Mouse (Mus musculus) MEL (cell line): ENCODE measurements around the gene Olfr704. TPM values are rescaled to one million over a fixed set of nuclear protein-coding genes. Genes with fewer than 3 reads are reported as not detected.

Source experiments
- DNase-seq: peaks from one replicate; pipeline ENCODE4 v3.0.0; 2011; ENCODE audit warnings: low read depth, low spot score
- H3K27ac ChIP-seq: 2 replicates; pipeline ENCODE4 v1.5.1; 2012; ENCODE audit warnings: low read depth, mild to moderate bottlenecking, control low read depth, low read length, moderate library complexity; ENCODE audit not compliant: control insufficient read depth
- H3K27me3 ChIP-seq, 2 experiments: fragments of 150-350 bp in 1 of 2; sonication (generic) in 1 of 2; 2 replicates each; pipeline ENCODE4 v1.6.1; 2012; ENCODE audit warnings: low read length in 2 of 2, mild to moderate bottlenecking in 2 of 2, improper control_type of control experiment in 1 of 2, moderate library complexity in 1 of 2; ENCODE audit not compliant: insufficient read depth in 2 of 2, control insufficient read depth in 1 of 2
- H3K36me3 ChIP-seq, 2 experiments: 2 replicates each; pipeline ENCODE4 v1.6.1; 2012 to 2014; ENCODE audit warnings: low read length in 2 of 2, improper control_type of control experiment in 1 of 2, inconsistent platforms in 1 of 2, mild to moderate bottlenecking in 1 of 2; ENCODE audit not compliant: insufficient read depth in 2 of 2, control insufficient read depth in 1 of 2
- H3K4me1 ChIP-seq, 2 experiments: fragments of 150-350 bp in 1 of 2; sonication (generic) in 1 of 2; 2 replicates each; pipeline ENCODE4 v1.6.1; 2012; ENCODE audit warnings: low read length in 2 of 2, improper control_type of control experiment in 1 of 2, mild to moderate bottlenecking in 1 of 2; ENCODE audit not compliant: insufficient read depth in 2 of 2, control insufficient read depth in 1 of 2
- H3K4me3 ChIP-seq, 2 experiments: fragments of 150-350 bp in 1 of 2; sonication (generic) in 1 of 2; 2 replicates each; pipeline ENCODE4 v1.5.1; 2012; ENCODE audit warnings: low read depth in 2 of 2, low read length in 2 of 2, mild to moderate bottlenecking in 2 of 2, moderate library complexity in 2 of 2, control low read depth in 1 of 2, improper control_type of control experiment in 1 of 2; ENCODE audit not compliant: control insufficient read depth in 1 of 2, insufficient read depth in 1 of 2
- H3K79me2 ChIP-seq: 2 replicates; pipeline ENCODE4 v1.6.1; 2012; ENCODE audit warnings: mild to moderate bottlenecking, low read length, moderate library complexity; ENCODE audit not compliant: control insufficient read depth, poor library complexity, insufficient read depth
- H3K9ac ChIP-seq: 2 replicates; pipeline ENCODE4 v1.6.1; 2012; ENCODE audit warnings: low read depth, mild to moderate bottlenecking, control low read depth, low read length, moderate library complexity; ENCODE audit not compliant: control insufficient read depth, poor library complexity, severe bottlenecking
- H3K9me3 ChIP-seq: fragments of 150-350 bp; sonication (generic); replicated peaks from 2 replicates; pipeline ENCODE4 v1.6.1; 2012; ENCODE audit warnings: mild to moderate bottlenecking, low read length, improper control_type of control experiment, moderate library complexity; ENCODE audit not compliant: insufficient read depth
- BHLHE40 ChIP-seq: IDR thresholded peaks from 2 replicates; pipeline ENCODE4 v1.6.1; 2012; ENCODE audit warnings: low read depth, mild to moderate bottlenecking, inconsistent platforms, low read length, improper control_type of control experiment, borderline replicate concordance
- CHD1 ChIP-seq: IDR thresholded peaks from 2 replicates; pipeline ENCODE4 v1.6.1; 2012; ENCODE audit warnings: low read depth, mild to moderate bottlenecking, inconsistent platforms, low read length, improper control_type of control experiment
- CHD2 ChIP-seq: IDR thresholded peaks from 2 replicates; pipeline ENCODE4 v1.6.1; 2011; ENCODE audit warnings: low read length, improper control_type of control experiment
- CTCF ChIP-seq, 3 experiments: IDR thresholded peaks in 2 of 3; conservative IDR thresholded peaks in 1 of 3; 2 replicates each; pipeline ENCODE4 v1.5.1; 2011 to 2012; ENCODE audit warnings: low read length in 3 of 3, low read depth in 2 of 3, mild to moderate bottlenecking in 2 of 3, improper control_type of control experiment in 1 of 3, inconsistent platforms in 1 of 3, mixed read lengths in 1 of 3, moderate library complexity in 1 of 3; ENCODE audit not compliant: control insufficient read depth in 1 of 3, insufficient read depth in 1 of 3, poor library complexity in 1 of 3, severe bottlenecking in 1 of 3
- EP300 ChIP-seq, 2 experiments: IDR thresholded peaks; 2 replicates each; pipeline ENCODE4 v1.6.1; 2011; ENCODE audit warnings: improper control_type of control experiment in 2 of 2, low read length in 2 of 2, low read depth in 1 of 2, mild to moderate bottlenecking in 1 of 2
- ETS1 ChIP-seq: IDR thresholded peaks from 2 replicates; pipeline ENCODE4 v1.6.1; 2012; ENCODE audit warnings: low read depth, mild to moderate bottlenecking, inconsistent platforms, low read length, improper control_type of control experiment, moderate library complexity
- GABPA ChIP-seq: IDR thresholded peaks from 2 replicates; pipeline ENCODE4 v1.6.1; 2012; ENCODE audit warnings: low read depth, mild to moderate bottlenecking, inconsistent platforms, low read length, improper control_type of control experiment, moderate library complexity
- HCFC1 ChIP-seq: IDR thresholded peaks from 2 replicates; pipeline ENCODE4 v1.6.1; 2012; ENCODE audit warnings: low read depth, mild to moderate bottlenecking, inconsistent platforms, low read length, improper control_type of control experiment, moderate library complexity
- JUND ChIP-seq: IDR thresholded peaks from 2 replicates; pipeline ENCODE4 v1.6.1; 2011; ENCODE audit warnings: low read depth, mild to moderate bottlenecking, improper control_type of control experiment, low read length
- KAT2A ChIP-seq: conservative IDR thresholded peaks from 2 replicates; pipeline ENCODE4 v1.6.1; 2012; ENCODE audit warnings: low read depth, low read length, improper control_type of control experiment, inconsistent platforms
- MAFK ChIP-seq: IDR thresholded peaks from 2 replicates; pipeline ENCODE4 v1.6.1; 2011; ENCODE audit warnings: low read depth, mild to moderate bottlenecking, low read length, improper control_type of control experiment, borderline replicate concordance
- MXI1 ChIP-seq: IDR thresholded peaks from 2 replicates; pipeline ENCODE4 v1.6.1; 2011; ENCODE audit warnings: mild to moderate bottlenecking, low read depth, low read length, improper control_type of control experiment
- MYC ChIP-seq: IDR thresholded peaks from 2 replicates; pipeline ENCODE4 v1.6.1; 2011; ENCODE audit warnings: low read depth, mild to moderate bottlenecking, low read length, improper control_type of control experiment, moderate library complexity
- NELFE ChIP-seq: IDR thresholded peaks from 2 replicates; pipeline ENCODE4 v1.6.1; 2011; ENCODE audit warnings: low read depth, low read length, improper control_type of control experiment
- NRF1 ChIP-seq: IDR thresholded peaks from 2 replicates; pipeline ENCODE4 v1.6.1; 2014; ENCODE audit warnings: low read depth, mild to moderate bottlenecking, inconsistent platforms, low read length, improper control_type of control experiment, moderate library complexity; ENCODE audit not compliant: poor library complexity, insufficient read depth, severe bottlenecking
- POLR2AphosphoS5 ChIP-seq: IDR thresholded peaks from 2 replicates; pipeline ENCODE4 v1.6.1; 2012; ENCODE audit warnings: low read depth, borderline replicate concordance, mild to moderate bottlenecking, inconsistent platforms, low read length, moderate library complexity, mixed read lengths
- RAD21 ChIP-seq: IDR thresholded peaks from 2 replicates; pipeline ENCODE4 v1.6.1; 2011; ENCODE audit warnings: mild to moderate bottlenecking, low read depth, low read length, improper control_type of control experiment
- RCOR1 ChIP-seq: IDR thresholded peaks from 2 replicates; pipeline ENCODE4 v1.6.1; 2012; ENCODE audit warnings: low read depth, mild to moderate bottlenecking, inconsistent platforms, low read length, improper control_type of control experiment
- SIN3A ChIP-seq: IDR thresholded peaks from 2 replicates; pipeline ENCODE4 v1.6.1; 2012; ENCODE audit warnings: low read length, improper control_type of control experiment, inconsistent platforms
- SMC3 ChIP-seq: IDR thresholded peaks from 2 replicates; pipeline ENCODE4 v1.6.1; 2011; ENCODE audit warnings: low read depth, low read length, improper control_type of control experiment
- UBTF ChIP-seq: IDR thresholded peaks from 2 replicates; pipeline ENCODE4 v1.6.1; 2012; ENCODE audit warnings: low read depth, mild to moderate bottlenecking, inconsistent platforms, low read length, improper control_type of control experiment, moderate library complexity, borderline replicate concordance; ENCODE audit not compliant: insufficient read depth
- USF1 ChIP-seq: IDR thresholded peaks from 2 replicates; pipeline ENCODE4 v1.6.1; 2014; ENCODE audit warnings: low read depth, mild to moderate bottlenecking, inconsistent platforms, low read length, improper control_type of control experiment, moderate library complexity
- ZC3H11A ChIP-seq: IDR thresholded peaks from 2 replicates; pipeline ENCODE4 v1.6.1; 2012; ENCODE audit warnings: low read depth, mild to moderate bottlenecking, inconsistent platforms, low read length, improper control_type of control experiment
- ZNF384 ChIP-seq: IDR thresholded peaks from 2 replicates; pipeline ENCODE4 v1.6.1; 2012; ENCODE audit warnings: low read depth, mild to moderate bottlenecking, inconsistent platforms, low read length, improper control_type of control experiment
- polyA plus RNA-seq, 2 experiments: library from polyadenylated mRNA; stranded (reverse) in 1 of 2; unstranded in 1 of 2; fragments of >175 nt in 1 of 2; fragments of >200 nt in 1 of 2; gene quantifications; 2 replicates each; pipeline versions ENCODE4 v1.2.1 to v1.2.4; 2012; ENCODE audit warnings: low replicate concordance in 2 of 2, low read depth in 1 of 2; ENCODE audit not compliant: insufficient read length in 2 of 2, insufficient read depth in 1 of 2, missing spikeins in 1 of 2
- total RNA-seq: library from RNA; depleted of rRNA; stranded (reverse); fragments of 300-350 nt; gene quantifications from 2 replicates; pipeline ENCODE4 v1.2.3, GENCODE M21; 2012

Gene Olfr704
- total and polyA plus RNA-seq, 3 experiments, result not detected

DNA sequence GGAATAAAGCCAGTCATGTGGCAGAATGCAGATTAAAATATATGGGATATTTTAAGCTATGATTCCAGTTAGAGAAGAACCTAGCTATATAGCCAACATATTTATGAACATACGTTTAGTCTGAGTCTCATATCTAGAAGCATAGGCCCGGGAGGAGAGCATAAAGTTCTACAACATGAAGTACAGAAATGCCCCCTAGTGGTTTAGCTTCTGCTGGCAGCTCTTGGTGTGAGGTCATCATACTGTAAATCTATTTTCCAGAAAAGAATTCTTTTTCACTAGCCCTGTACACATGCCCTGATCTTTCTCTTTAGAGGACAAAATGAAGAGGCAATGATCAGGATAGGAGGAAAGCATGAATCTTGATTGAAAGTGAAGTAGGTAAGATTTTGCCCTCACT lies 47.2 kb upstream of the Olfr704 start:
- TF ChIP-seq RAD21 (peak; percentile 58), ZC3H11A (peak; percentile 46; the same call in 1 of the 2 replicates), SMC3 (peak; percentile 67), MYC (no peak), CTCF (IDR thresholded peaks at IDR 0.05 in 2 of 3, conservative IDR thresholded peaks at IDR 0.05 in 1 of 3; ENCODE audit: control insufficient read depth in 1 of 3, insufficient read depth in 1 of 3, low read depth in 2 of 3, low read length in 3 of 3, poor library complexity in 1 of 3, severe bottlenecking in 1 of 3) (peak; percentile 12 to 60 (median 19); a peak in 2 of 6 replicates), USF1 (no peak), EP300 (IDR thresholded peaks at IDR 0.05; ENCODE audit: low read depth in 1 of 2, low read length in 2 of 2) (no peak), NRF1 (no peak)
- TF ChIP-seq, all 39 proteins: peak for 4
- no peaks in the 10 kb centered on the region for H3K27me3 ChIP-seq
- H3K9ac ChIP-seq, result no peak overlapping the region
- H3K9me3 ChIP-seq, result no peaks in the 10 kb centered on the region
- H3K4me1 ChIP-seq, result no peaks in the 10 kb centered on the region
- H3K27ac ChIP-seq, result no peak overlapping the region
- peak; percentile 37 for DNase-seq
- H3K79me2 ChIP-seq, result no peaks in the 10 kb centered on the region
- H3K4me3 ChIP-seq, result no peak overlapping the region
- no peaks in the 10 kb centered on the region for H3K36me3 ChIP-seq

DNA sequence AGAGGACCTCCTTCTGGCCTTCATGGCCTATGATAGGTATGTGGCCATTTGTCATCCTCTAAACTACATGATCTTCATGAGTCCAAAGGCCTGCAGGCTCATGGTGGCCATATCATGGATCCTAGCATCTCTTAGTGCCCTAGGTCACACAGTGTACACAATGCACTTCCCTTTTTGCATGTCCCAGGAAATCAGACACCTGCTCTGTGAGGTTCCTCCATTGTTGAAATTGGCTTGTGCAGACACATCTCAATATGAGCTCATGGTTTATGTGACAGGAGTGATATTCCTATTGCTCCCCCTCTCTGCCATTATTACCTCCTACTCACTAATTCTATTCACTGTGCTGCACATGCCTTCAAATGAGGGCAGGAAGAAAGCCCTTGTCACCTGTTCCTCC lies 44.6 kb upstream of the Olfr704 start:
- Histone ChIP-seq H3K79me2 (no peaks in the 10 kb centered on the region), H3K9ac (no peak overlapping the region), H3K4me3 (no peak overlapping the region), H3K4me1 (no peaks in the 10 kb centered on the region), H3K9me3 (no peaks in the 10 kb centered on the region), H3K36me3 (no peaks in the 10 kb centered on the region), H3K27ac (no peak overlapping the region), H3K27me3 (no peaks in the 10 kb centered on the region)
- TF ChIP-seq MYC, result no peak
- no peak for TF ChIP-seq POLR2AphosphoS5
- no peak for TF ChIP-seq KAT2A
- TF ChIP-seq GABPA, result no peak
- no peak for TF ChIP-seq CHD2
- no peak for TF ChIP-seq ZNF384
- TF ChIP-seq HCFC1, result no peak
- no peak for TF ChIP-seq RCOR1
- no peak for TF ChIP-seq ETS1
- TF ChIP-seq NRF1, result no peak
- no peak for TF ChIP-seq MXI1
- TF ChIP-seq BHLHE40, result no peak
- TF ChIP-seq CHD1, result no peak
- no peak for TF ChIP-seq SIN3A
- TF ChIP-seq NELFE, result no peak
- no peak for TF ChIP-seq MAFK
- no peak for TF ChIP-seq USF1
- TF ChIP-seq JUND, result no peak
- no peak for TF ChIP-seq ZC3H11A
- TF ChIP-seq UBTF, result no peak
- no peak for DNase-seq
